Mouse (Mus musculus) forebrain, embryonic 12.5 days (tissue): ENCODE measurements around the gene Styxl1. TPM values are rescaled to one million over a fixed set of nuclear protein-coding genes. Genes with fewer than 3 reads are reported as not detected.

Source experiments
- ATAC-seq: fragments of 200-750 bp; cut with Nextera tagmentation; 2 replicates; pipeline ENCODE4 v1.8.0; 2017; ENCODE audit warnings: moderate TSS enrichment; ENCODE audit not compliant: low FRiP score
- H3K27ac ChIP-seq: fragments of 300-500 bp; sonication (generic); 2 replicates; pipeline ENCODE4 v1.5.1; 2016; ENCODE audit warnings: mild to moderate bottlenecking
- H3K27me3 ChIP-seq: fragments of 300-500 bp; sonication (generic); 2 replicates; pipeline ENCODE4 v1.6.1; 2016; ENCODE audit warnings: mild to moderate bottlenecking
- H3K36me3 ChIP-seq: fragments of 300-500 bp; sonication (generic); replicated peaks from 2 replicates; pipeline ENCODE4 v1.6.1; 2016; ENCODE audit warnings: mild to moderate bottlenecking
- H3K4me1 ChIP-seq: fragments of 300-500 bp; sonication (generic); 2 replicates; pipeline ENCODE4 v1.6.1; 2016
- H3K4me2 ChIP-seq: fragments of 300-500 bp; sonication (generic); 2 replicates; pipeline ENCODE4 v1.6.1; 2016; ENCODE audit warnings: mild to moderate bottlenecking, moderate library complexity
- H3K4me3 ChIP-seq: fragments of 300-500 bp; sonication (generic); replicated peaks from 2 replicates; pipeline ENCODE4 v1.5.1; 2016; ENCODE audit warnings: mild to moderate bottlenecking
- H3K9ac ChIP-seq: fragments of 300-500 bp; sonication (generic); 2 replicates; pipeline ENCODE4 v1.6.1; 2016; ENCODE audit warnings: mild to moderate bottlenecking
- H3K9me3 ChIP-seq: fragments of 300-500 bp; sonication (generic); 2 replicates; pipeline ENCODE4 v1.6.1; 2016
- WGBS: fragments of 180-500 bp; shearing (Covaris S2); methylation state at CpG from one replicate; pipeline ENCODE4 v1.1.7; 2016; 5-methylcytosine and 5-hydroxymethylcytosine counted together
- microRNA-seq: library from miRNA; unstranded; fragments of <30 nt; microRNA quantifications from one replicate; pipeline ENCODE4, GENCODE M21; 2017
- polyA plus RNA-seq: library from polyadenylated mRNA; unstranded; fragments of >200 nt; fragmentation: Nextera tagmentation; extraction: Ambion mirVana; gene quantifications from 2 replicates; pipeline ENCODE4 v1.2.1, GENCODE M21; 2016

Gene Styxl1
- polyA plus RNA-seq, 1 experiment from 2014 or later: 0.29 TPM

DNA sequence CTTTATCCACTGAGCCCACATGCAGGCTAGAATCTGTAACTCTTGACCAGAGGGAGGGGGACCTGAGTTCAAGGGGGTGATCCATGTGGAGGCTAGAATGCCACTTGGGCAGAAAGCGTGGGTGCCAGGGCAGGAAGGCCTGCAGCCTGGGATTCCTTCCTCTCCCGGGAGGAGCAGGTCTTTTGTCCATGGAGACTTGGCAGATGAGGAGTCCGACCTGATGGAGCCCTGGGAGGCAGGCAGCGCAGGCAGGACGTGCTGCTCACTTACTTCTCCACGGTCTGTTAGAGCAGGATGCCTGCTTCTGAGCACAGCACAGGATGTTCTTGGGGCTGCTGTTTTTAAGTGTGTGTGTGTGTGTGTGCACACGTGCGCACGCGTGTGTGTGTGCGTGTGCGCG, 71.1 kb downstream of the Styxl1 start:
- 95% methylated on average over 13 of the region's 13 CpGs for WGBS
- no peak for ATAC-seq

DNA sequence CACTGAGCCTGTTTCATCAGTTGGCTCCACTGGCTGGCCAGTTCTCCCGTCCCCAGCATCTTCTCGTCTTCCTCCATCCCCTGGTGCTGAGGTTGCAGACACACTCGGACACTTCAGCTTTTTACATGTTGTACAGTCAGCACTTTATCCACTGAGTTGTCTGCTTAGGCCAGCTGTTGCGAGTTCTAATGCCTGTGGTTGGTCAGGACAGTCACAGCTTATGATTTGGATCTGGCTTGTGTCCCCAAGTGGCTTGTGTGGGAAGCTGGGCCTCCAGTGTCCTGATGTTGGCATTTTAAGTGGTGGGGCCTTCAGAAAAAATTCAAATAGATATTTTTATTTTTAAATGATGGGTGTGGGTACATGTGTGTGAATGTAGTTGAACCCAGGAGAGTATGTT, 72.8 kb downstream of the Styxl1 start:
- Histone ChIP-seq H3K4me2 (no peak overlapping the region), H3K4me1 (no peaks in the 10 kb centered on the region), H3K27me3 (no peaks in the 10 kb centered on the region), H3K9me3 (no peaks in the 10 kb centered on the region), H3K27ac (no peak overlapping the region), H3K9ac (no peak overlapping the region), H3K4me3 (no peak overlapping the region), H3K36me3 (peaks cover 50% of the 10 kb centered on the region)
- WGBS: 90% methylated on average over 4 of the region's 4 CpGs
- ATAC-seq: no peak

More for the DNA sequence above, 71.1 kb downstream of the Styxl1 start:
- H3K4me2 ChIP-seq: no peak overlapping the region
- H3K4me3 ChIP-seq: no peak overlapping the region
- H3K27ac ChIP-seq: no peak overlapping the region
- no peak overlapping the region for H3K9ac ChIP-seq
- no peaks in the 10 kb centered on the region for H3K9me3 ChIP-seq
- H3K4me1 ChIP-seq: no peaks in the 10 kb centered on the region
- no peaks in the 10 kb centered on the region for H3K27me3 ChIP-seq
- H3K36me3 ChIP-seq: peaks cover 38% of the 10 kb centered on the region

DNA sequence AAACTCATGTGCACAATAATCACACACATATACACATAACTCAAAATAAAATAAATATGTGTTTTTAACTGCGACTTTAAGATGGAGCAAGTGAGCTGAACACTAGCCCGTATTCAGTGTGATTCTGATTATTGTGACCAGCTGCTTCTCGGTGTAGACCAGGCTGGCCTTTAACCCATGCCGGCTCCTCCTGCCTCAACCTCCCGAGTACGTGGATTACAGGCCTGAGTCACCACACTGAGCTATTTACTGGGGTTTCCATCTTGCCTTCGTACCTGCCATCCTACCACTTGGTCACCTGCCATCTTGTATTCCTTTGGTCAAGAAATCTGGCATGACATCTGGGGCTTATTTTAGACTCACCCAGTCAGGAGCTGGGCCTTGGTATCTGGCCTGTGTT, 74.8 kb downstream of the Styxl1 start:
- no peak for ATAC-seq
- no peak overlapping the region for H3K4me3 ChIP-seq
- no peak overlapping the region for H3K9ac ChIP-seq
- H3K27ac ChIP-seq: no peak overlapping the region
- H3K36me3 ChIP-seq: peaks cover 52% of the 10 kb centered on the region
- no peak overlapping the region for H3K4me2 ChIP-seq
- H3K9me3 ChIP-seq: no peaks in the 10 kb centered on the region
- no peaks in the 10 kb centered on the region for H3K4me1 ChIP-seq
- no peaks in the 10 kb centered on the region for H3K27me3 ChIP-seq
- WGBS: 93% methylated on average over 7 of the region's 7 CpGs

- WGBS: 77% methylated on average over 15 of the region's 15 CpGs
- no peak for ATAC-seq
These were observed 75.4 kb downstream of the Styxl1 start for GRCm38 (mm10) chr5:135702682-135703192.

GRCm38 (mm10) chr5:135702190-135702589, 76.0 kb downstream of the Styxl1 start:
- Histone ChIP-seq H3K4me2 (no peak overlapping the region), H3K4me1 (no peaks in the 10 kb centered on the region), H3K27ac (no peak overlapping the region), H3K36me3 (peaks cover 48% of the 10 kb centered on the region), H3K9me3 (no peaks in the 10 kb centered on the region), H3K9ac (no peak overlapping the region), H3K4me3 (no peak overlapping the region), H3K27me3 (no peaks in the 10 kb centered on the region)
- no peak for ATAC-seq
- 91% methylated on average over 6 of the region's 6 CpGs for WGBS

More at GRCm38 (mm10) chr5:135702682-135703192, 75.4 kb downstream of the Styxl1 start:
- Histone ChIP-seq H3K4me1 (no peaks in the 10 kb centered on the region), H3K27me3 (no peaks in the 10 kb centered on the region), H3K36me3 (peaks cover 51% of the 10 kb centered on the region), H3K9ac (no peak overlapping the region), H3K4me3 (no peak overlapping the region), H3K4me2 (no peak overlapping the region), H3K27ac (no peak overlapping the region), H3K9me3 (no peaks in the 10 kb centered on the region)

DNA sequence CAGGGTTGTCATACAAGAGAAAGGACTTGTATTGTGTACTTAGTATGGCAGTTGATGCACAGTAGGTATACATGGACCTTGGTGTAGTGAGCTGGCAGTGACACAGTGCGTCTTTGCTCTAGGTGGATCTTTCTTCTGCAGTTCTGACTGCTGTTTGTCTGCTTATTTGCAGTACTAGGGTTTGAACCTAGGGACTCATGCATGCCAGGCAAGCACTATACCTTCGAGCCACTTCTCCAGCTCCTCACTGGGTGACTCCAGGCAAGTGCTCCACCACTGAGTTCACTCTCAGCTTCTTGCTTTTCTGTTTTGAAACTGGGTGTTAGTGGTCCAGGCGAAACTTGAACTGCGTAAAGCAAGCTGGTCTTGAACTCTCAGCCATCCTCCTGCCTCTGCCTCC, 76.6 kb downstream of the Styxl1 start:
- Histone ChIP-seq H3K4me1 (no peaks in the 10 kb centered on the region), H3K9me3 (no peaks in the 10 kb centered on the region), H3K4me3 (no peak overlapping the region), H3K36me3 (peaks cover 42% of the 10 kb centered on the region), H3K27ac (no peak overlapping the region), H3K4me2 (no peak overlapping the region), H3K27me3 (no peaks in the 10 kb centered on the region), H3K9ac (no peak overlapping the region)
- no peak for ATAC-seq
- WGBS: 97% methylated on average over 4 of the region's 4 CpGs

DNA sequence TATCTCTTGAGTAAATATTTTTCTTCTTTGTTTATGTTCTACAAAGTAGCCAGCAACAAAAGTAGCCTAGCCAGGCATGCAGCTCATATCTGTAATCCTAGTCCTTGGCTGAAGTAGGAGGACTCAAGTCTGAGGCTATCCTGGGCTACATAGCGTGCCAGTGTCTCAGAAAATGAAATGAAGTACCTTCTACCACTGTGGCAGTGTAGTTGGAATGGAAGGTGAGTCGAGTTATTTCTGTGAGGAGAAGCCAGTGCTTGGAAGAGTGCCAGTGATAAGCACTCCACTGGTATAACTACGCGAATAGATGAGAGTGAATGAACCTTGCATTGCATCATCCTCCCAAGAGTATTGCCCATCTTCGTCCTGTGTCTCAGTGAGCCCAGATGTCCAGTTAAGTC, 80.5 kb downstream of the Styxl1 start:
- H3K4me1 ChIP-seq: no peaks in the 10 kb centered on the region; the same call in 1 of the 2 replicates
- H3K9me3 ChIP-seq: no peaks in the 10 kb centered on the region
- no peak overlapping the region for H3K9ac ChIP-seq
- WGBS: 93% methylated on average over 5 of the region's 5 CpGs
- ATAC-seq: no peak
- H3K4me3 ChIP-seq: no peak overlapping the region
- no peaks in the 10 kb centered on the region for H3K27me3 ChIP-seq
- H3K4me2 ChIP-seq: no peak overlapping the region
- H3K36me3 ChIP-seq: peaks cover 34% of the 10 kb centered on the region
- no peak overlapping the region for H3K27ac ChIP-seq

Small RNAs within 50 kb of the gene (microRNA-seq; reads per million reads assigned to microRNA genes)
- gene Mir7034: not detected

Other genes with a start within 250 kb of the Styxl1 start
- gene Hip1, start 233.3 kb downstream of the Styxl1 start, polyA plus RNA-seq: 58.7 and 64.2 TPM in 2 replicates
- gene Ccl26, start 214.8 kb downstream of the Styxl1 start, polyA plus RNA-seq: not detected in 2 replicates
- 0.74 and 2.1 TPM in 2 replicates for gene Ccl24, start 205.3 kb downstream of the Styxl1 start, polyA plus RNA-seq
- gene Rhbdd2, start 145.8 kb downstream of the Styxl1 start, polyA plus RNA-seq: 59.3 and 61.4 TPM in 2 replicates
- gene Por, start 108.4 kb downstream of the Styxl1 start, polyA plus RNA-seq: 127 and 135 TPM in 2 replicates
- gene Tmem120a, start 33.9 kb downstream of the Styxl1 start, polyA plus RNA-seq: 47.1 and 54.2 TPM in 2 replicates
- 520 and 524 TPM in 2 replicates for gene Mdh2, start 95 bp upstream of the Styxl1 start, polyA plus RNA-seq
- 30.3 and 37.6 TPM in 2 replicates for gene Srrm3, start 28.5 kb upstream of the Styxl1 start, polyA plus RNA-seq
- 7.8 and 10.7 TPM in 2 replicates for gene Hspb1, start 109.5 kb upstream of the Styxl1 start, polyA plus RNA-seq
- 410 and 460 TPM in 2 replicates for gene Ywhag, start 156.2 kb upstream of the Styxl1 start, polyA plus RNA-seq
- gene Ssc4d, start 196.1 kb upstream of the Styxl1 start, polyA plus RNA-seq: 1.1 and 1.7 TPM in 2 replicates
- 0.28 TPM in 1 of 2 replicates, not detected in the other for gene Zp3, start 201.7 kb upstream of the Styxl1 start, polyA plus RNA-seq
- 29.7 and 32.9 TPM in 2 replicates for gene Dtx2, start 216.4 kb upstream of the Styxl1 start, polyA plus RNA-seq